Mouse (Mus musculus) adrenal gland, adult 2 months (tissue): Measurements from ENCODE around the gene Slc29a4. TPM values are rescaled to one million over a fixed set of nuclear protein-coding genes. Genes with fewer than 3 reads are reported as not detected.
A peak's percentile ranks its signal among the peaks of the same experiment; 100 is the strongest.

Experiments used
- DNase-seq: peaks from one replicate; pipeline ENCODE4 v3.0.0; 2021
- polyA plus RNA-seq: library from polyadenylated mRNA; depleted of rRNA; stranded (reverse); fragments of >200 nt; gene quantifications from 2 replicates; pipeline ENCODE4 v1.2.3, GENCODE M21; 2012
- total RNA-seq, 2 experiments: library from RNA; stranded (reverse); gene quantifications; 2 replicates each; pipeline ENCODE4 v1.2.3; 2021

Slc29a4 gene
- total and polyA plus RNA-seq, 3 experiments: 20.9 to 48.8 (median 32.0) TPM

- DNase-seq: no peak
Measured at GRCm38 (mm10) chr5:142696258-142696657, 3.9 kb downstream of the Slc29a4 start.

- DNase-seq: no peak
Measured at GRCm38 (mm10) chr5:142696865-142697264, 4.6 kb downstream of the Slc29a4 start.

- DNase-seq: no peak
Measured at GRCm38 (mm10) chr5:142697742-142698141, 5.4 kb downstream of the Slc29a4 start.

GRCm38 (mm10) chr5:142700842-142701589 lies 8.7 kb downstream of the Slc29a4 start:
- DNase-seq: no peak

- DNase-seq: peak; percentile 52
Measured at GRCm38 (mm10) chr5:142701651-142702510, 9.6 kb downstream of the Slc29a4 start.

- no peak for DNase-seq
Measured at GRCm38 (mm10) chr5:142702511-142703138, 10.3 kb downstream of the Slc29a4 start.

- DNase-seq: no peak
Measured at GRCm38 (mm10) chr5:142703569-142703968, 11.3 kb downstream of the Slc29a4 start.

GRCm38 (mm10) chr5:142707709-142708108 lies 15.4 kb downstream of the Slc29a4 start:
- peak; percentile 53 for DNase-seq

- no peak for DNase-seq
Measured at GRCm38 (mm10) chr5:142709436-142709835, 17.1 kb downstream of the Slc29a4 start.

- DNase-seq: no peak
Measured at GRCm38 (mm10) chr5:142712373-142712772, 20.1 kb downstream of the Slc29a4 start.

GRCm38 (mm10) chr5:142713966-142714365 lies 21.7 kb downstream of the Slc29a4 start:
- peak; percentile 77 for DNase-seq

- no peak for DNase-seq
Measured at GRCm38 (mm10) chr5:142715059-142715458, 22.7 kb downstream of the Slc29a4 start.

GRCm38 (mm10) chr5:142716056-142716455 lies 23.7 kb downstream of the Slc29a4 start:
- DNase-seq: no peak

- DNase-seq: peak; percentile 75
Measured at GRCm38 (mm10) chr5:142718037-142718436, 25.7 kb downstream of the Slc29a4 start.

GRCm38 (mm10) chr5:142718486-142718885 lies 26.2 kb downstream of the Slc29a4 start:
- DNase-seq: no peak

- no peak for DNase-seq
Measured at GRCm38 (mm10) chr5:142719897-142720296, 27.6 kb downstream of the Slc29a4 start.

GRCm38 (mm10) chr5:142723520-142724133 lies 31.3 kb downstream of the Slc29a4 start:
- peak; percentile 61 for DNase-seq

GRCm38 (mm10) chr5:142724265-142724664 lies 32.0 kb downstream of the Slc29a4 start:
- no peak for DNase-seq

- no peak for DNase-seq
Measured at GRCm38 (mm10) chr5:142726748-142727147, 34.4 kb downstream of the Slc29a4 start.

GRCm38 (mm10) chr5:142728301-142728700 lies 36.0 kb downstream of the Slc29a4 start:
- no peak for DNase-seq

- DNase-seq: no peak
Measured at GRCm38 (mm10) chr5:142730295-142730694, 38.0 kb downstream of the Slc29a4 start.

GRCm38 (mm10) chr5:142731916-142732315 lies 39.6 kb downstream of the Slc29a4 start:
- peak; percentile 59 for DNase-seq
